Mouse (Mus musculus): ENCODE measurements around the gene Taf3.

Gene Taf3

GRCm38 (mm10) chr2:9889651-9890183 lies 158.7 kb downstream of the Taf3 start, which contains the start of gene Gata3:
Gene Gata3, minus strand, starts transcription at chr2:9890034.
- no peak for DNase-seq (ENCODE audit: low read depth, low spot score)

GRCm38 (mm10) chr2:9888913-9889650 lies 159.3 kb downstream of the Taf3 start, which contains the start of gene 9230102O04Rik:
Gene 9230102O04Rik, minus strand, starts transcription at chr2:9889540.
- DNase-seq (ENCODE audit: low read depth, low spot score), result no peak

- no peak for DNase-seq (ENCODE audit: low read depth, low spot score)
Observed at GRCm38 (mm10) chr2:9887636-9888035, 160.8 kb downstream of the Taf3 start.

- DNase-seq (ENCODE audit: low read depth, low spot score), result no peak
Observed at GRCm38 (mm10) chr2:9886921-9887610, 161.3 kb downstream of the Taf3 start.

GRCm38 (mm10) chr2:9886031-9886430 lies 162.4 kb downstream of the Taf3 start:
- no peak for DNase-seq (ENCODE audit: low read depth, low spot score)

GRCm38 (mm10) chr2:9885217-9885770 lies 163.1 kb downstream of the Taf3 start:
- DNase-seq (ENCODE audit: low read depth, low spot score), result no peak

GRCm38 (mm10) chr2:9884533-9885216 lies 163.7 kb downstream of the Taf3 start:
- DNase-seq (ENCODE audit: low read depth, low spot score), result no peak

GRCm38 (mm10) chr2:9883803-9884532 lies 164.4 kb downstream of the Taf3 start:
- no peak for DNase-seq (ENCODE audit: low read depth, low spot score)

GRCm38 (mm10) chr2:9882926-9883802 lies 165.2 kb downstream of the Taf3 start:
- DNase-seq (ENCODE audit: low read depth, low spot score), result no peak

GRCm38 (mm10) chr2:9882371-9882925 lies 165.9 kb downstream of the Taf3 start:
- no peak for DNase-seq (ENCODE audit: low read depth, low spot score)

- no peak for DNase-seq (ENCODE audit: low read depth, low spot score)
Observed at GRCm38 (mm10) chr2:9881611-9882023, 166.8 kb downstream of the Taf3 start.

- DNase-seq (ENCODE audit: low read depth, low spot score), result no peak
Observed at GRCm38 (mm10) chr2:9881051-9881591, 167.3 kb downstream of the Taf3 start, which contains the start of gene 4930412O13Rik. Gene 4930412O13Rik, plus strand, starts transcription at chr2:9881252.

GRCm38 (mm10) chr2:9880271-9880670 lies 168.1 kb downstream of the Taf3 start:
- DNase-seq (ENCODE audit: low read depth, low spot score), result no peak

GRCm38 (mm10) chr2:9879493-9879892 lies 168.9 kb downstream of the Taf3 start:
- DNase-seq (ENCODE audit: low read depth, low spot score), result peak; percentile 75

GRCm38 (mm10) chr2:9879092-9879491 lies 169.3 kb downstream of the Taf3 start:
- DNase-seq (ENCODE audit: low read depth, low spot score), result no peak

GRCm38 (mm10) chr2:9878564-9879081 lies 169.8 kb downstream of the Taf3 start:
- DNase-seq (ENCODE audit: low read depth, low spot score), result no peak

- no peak for DNase-seq (ENCODE audit: low read depth, low spot score)
Observed at GRCm38 (mm10) chr2:9877966-9878563, 170.3 kb downstream of the Taf3 start.

- no peak for DNase-seq (ENCODE audit: low read depth, low spot score)
Observed at GRCm38 (mm10) chr2:9877326-9877690, 171.1 kb downstream of the Taf3 start.

All from skeletal muscle tissue, adult 2 months (tissue).